Mouse (Mus musculus) CH12.LX (cell line): ENCODE measurements around the gene Dpp6. TPM values are rescaled to one million over a fixed set of nuclear protein-coding genes. Genes with fewer than 3 reads are reported as not detected.

ENCODE experiments used
- DNase-seq: peaks from one replicate; pipeline ENCODE4 v3.0.0-alpha.2; 2013; ENCODE audit errors: extremely low read depth
- H3K27ac ChIP-seq: 2 replicates; pipeline ENCODE4 v1.5.1; 2012; ENCODE audit warnings: low read depth, mild to moderate bottlenecking, control low read depth, moderate library complexity; ENCODE audit not compliant: insufficient read depth
- H3K27me3 ChIP-seq: replicated peaks from 2 replicates; pipeline ENCODE3; 2012; ENCODE audit warnings: inconsistent platforms
- H3K36me3 ChIP-seq, 2 experiments: replicated peaks in 1 of 2; 2 replicates each; pipeline versions ENCODE3 to v1.6.1; 2012; ENCODE audit warnings: inconsistent platforms in 1 of 2, low read length in 1 of 2, mild to moderate bottlenecking in 1 of 2, mixed read lengths in 1 of 2, moderate library complexity in 1 of 2; ENCODE audit not compliant: control insufficient read depth in 1 of 2, insufficient read depth in 1 of 2
- H3K4me1 ChIP-seq, 2 experiments: 2 replicates each; pipeline ENCODE4 v1.6.1; 2012; ENCODE audit warnings: inconsistent platforms in 1 of 2, moderate library complexity in 1 of 2; ENCODE audit not compliant: insufficient read depth in 2 of 2, control insufficient read depth in 1 of 2
- H3K4me2 ChIP-seq: 2 replicates; pipeline ENCODE4 v1.6.1; 2012; ENCODE audit warnings: low read depth, mild to moderate bottlenecking, control low read depth; ENCODE audit not compliant: poor library complexity, insufficient read depth, severe bottlenecking
- H3K4me3 ChIP-seq, 3 experiments: fragments of 150-350 bp in 1 of 3; sonication (generic) in 1 of 3; replicated peaks in 1 of 3; 2 replicates each; pipeline versions ENCODE3 to v1.5.1; 2011 to 2012; ENCODE audit warnings: low read depth in 2 of 3, low read length in 2 of 3, mild to moderate bottlenecking in 2 of 3, moderate library complexity in 2 of 3, control low read depth in 1 of 3, improper control_type of control experiment in 1 of 3, inconsistent platforms in 1 of 3, mixed read lengths in 1 of 3; ENCODE audit not compliant: poor library complexity in 1 of 3
- H3K79me2 ChIP-seq: replicated peaks from 2 replicates; pipeline ENCODE4 v1.6.1; 2012; ENCODE audit warnings: mild to moderate bottlenecking, moderate library complexity; ENCODE audit not compliant: control insufficient read depth, poor library complexity, insufficient read depth, severe bottlenecking; ENCODE audit errors: extremely low read depth
- H3K9ac ChIP-seq: 2 replicates; pipeline ENCODE4 v1.6.1; 2012; ENCODE audit warnings: low read depth, mild to moderate bottlenecking, control low read depth, moderate library complexity; ENCODE audit not compliant: insufficient read depth
- H3K9me3 ChIP-seq: replicated peaks from 2 replicates; pipeline ENCODE3; 2012; ENCODE audit warnings: low read length, inconsistent platforms, mixed read lengths
- CHD1 ChIP-seq: IDR thresholded peaks from 2 replicates; pipeline ENCODE4 v1.6.1; 2012; ENCODE audit warnings: low read depth, low read length, improper control_type of control experiment, inconsistent platforms
- CTCF ChIP-seq, 2 experiments: IDR thresholded peaks in 1 of 2; conservative IDR thresholded peaks in 1 of 2; 2 replicates each; pipeline ENCODE4 v1.5.1; 2011 to 2012; ENCODE audit warnings: low read depth in 2 of 2, low read length in 2 of 2, improper control_type of control experiment in 1 of 2, inconsistent platforms in 1 of 2, mild to moderate bottlenecking in 1 of 2, moderate library complexity in 1 of 2
- E2F4 ChIP-seq: IDR thresholded peaks from 2 replicates; pipeline ENCODE4 v1.6.1; 2011; ENCODE audit warnings: low read depth, low read length, improper control_type of control experiment; ENCODE audit not compliant: insufficient replicate concordance
- ELF1 ChIP-seq: IDR thresholded peaks from 2 replicates; pipeline ENCODE4 v1.6.1; 2014; ENCODE audit warnings: low read depth, mild to moderate bottlenecking, inconsistent platforms, low read length, improper control_type of control experiment
- GABPA ChIP-seq: IDR thresholded peaks from 2 replicates; pipeline ENCODE4 v1.6.1; 2012; ENCODE audit warnings: low read depth, low read length, improper control_type of control experiment, inconsistent platforms; ENCODE audit not compliant: insufficient replicate concordance
- HCFC1 ChIP-seq: IDR thresholded peaks from 2 replicates; pipeline ENCODE4 v1.6.1; 2012; ENCODE audit warnings: low read depth, mild to moderate bottlenecking, inconsistent platforms, low read length, improper control_type of control experiment
- JUN ChIP-seq: IDR thresholded peaks from 2 replicates; pipeline ENCODE4 v1.6.1; 2011; ENCODE audit warnings: low read depth, mild to moderate bottlenecking, low read length, improper control_type of control experiment, moderate library complexity; ENCODE audit not compliant: insufficient read depth
- MAFK ChIP-seq: IDR thresholded peaks from 2 replicates; pipeline ENCODE4 v1.6.1; 2011; ENCODE audit warnings: low read length, improper control_type of control experiment; ENCODE audit not compliant: insufficient replicate concordance
- MAZ ChIP-seq: IDR thresholded peaks from 2 replicates; pipeline ENCODE4 v1.6.1; 2012; ENCODE audit warnings: low read depth, mild to moderate bottlenecking, inconsistent platforms, low read length, improper control_type of control experiment, moderate library complexity
- MEF2A ChIP-seq: IDR thresholded peaks from 2 replicates; pipeline ENCODE4 v1.6.1; 2014; ENCODE audit warnings: low read depth, mild to moderate bottlenecking, inconsistent platforms, low read length, improper control_type of control experiment, borderline replicate concordance
- MXI1 ChIP-seq: IDR thresholded peaks from 2 replicates; pipeline ENCODE4 v1.6.1; 2011; ENCODE audit warnings: mild to moderate bottlenecking, low read depth, low read length, improper control_type of control experiment
- MYC ChIP-seq: IDR thresholded peaks from 2 replicates; pipeline ENCODE4 v1.6.1; 2011; ENCODE audit warnings: low read depth, mild to moderate bottlenecking, improper control_type of control experiment, low read length
- NELFE ChIP-seq: IDR thresholded peaks from 2 replicates; pipeline ENCODE4 v1.6.1; 2011; ENCODE audit warnings: low read depth, low read length, improper control_type of control experiment
- POLR2A ChIP-seq: IDR thresholded peaks from 2 replicates; pipeline ENCODE4 v1.6.1; 2011; ENCODE audit warnings: low read depth, mild to moderate bottlenecking, improper control_type of control experiment, low read length
- POLR2AphosphoS2 ChIP-seq: IDR thresholded peaks from 2 replicates; pipeline ENCODE4 v1.6.1; 2011; ENCODE audit warnings: low read depth, low read length, improper control_type of control experiment
- RAD21 ChIP-seq: IDR thresholded peaks from 2 replicates; pipeline ENCODE4 v1.6.1; 2011; ENCODE audit warnings: low read depth, mild to moderate bottlenecking, low read length, improper control_type of control experiment, moderate library complexity
- RCOR1 ChIP-seq: conservative IDR thresholded peaks from 2 replicates; pipeline ENCODE4 v1.6.1; 2012; ENCODE audit warnings: low read depth, mild to moderate bottlenecking, inconsistent platforms, low read length, improper control_type of control experiment
- SMC3 ChIP-seq: IDR thresholded peaks from 2 replicates; pipeline ENCODE4 v1.6.1; 2011; ENCODE audit warnings: low read depth, low read length, improper control_type of control experiment
- TBP ChIP-seq: conservative IDR thresholded peaks from 2 replicates; pipeline ENCODE4 v1.6.1; 2011; ENCODE audit warnings: low read depth, low read length, improper control_type of control experiment
- TCF12 ChIP-seq: IDR thresholded peaks from 2 replicates; pipeline ENCODE4 v1.6.1; 2014; ENCODE audit warnings: low read depth, mild to moderate bottlenecking, inconsistent platforms, low read length, improper control_type of control experiment
- dilution Hi-C: fragments of 300-500 bp; cut with MboI; formaldehyde crosslinking; loops from 2 replicates; pipeline ENCODE4 v1.14.3; 2020; ENCODE audit warnings: low sequenced_read_pairs; ENCODE audit not compliant: extremely low pct_unique_long_range_greater_than_20kb, extremely low pct_ligation_motif_present
- in situ Hi-C: fragments of 300-500 bp; cut with MboI; formaldehyde crosslinking; loops from 3 replicates; pipeline ENCODE4 v1.14.3; 2019; ENCODE audit warnings: low sequenced_read_pairs, low pct_ligation_motif_present, low pct_unique_long_range_greater_than_20kb, mixed read lengths
- polyA plus RNA-seq: library from polyadenylated mRNA; unstranded; fragments of >175 nt; gene quantifications from 2 replicates; pipeline ENCODE4 v1.2.1, GENCODE M21; 2012; ENCODE audit warnings: low read depth; ENCODE audit not compliant: insufficient read length
- total RNA-seq, 2 experiments: library from RNA; depleted of rRNA; stranded (reverse); fragments of 300-350 nt in 1 of 2; fragments of >200 nt in 1 of 2; gene quantifications; 2 replicates each; pipeline ENCODE4 v1.2.3; 2012 to 2014

Gene Dpp6
- total and polyA plus RNA-seq, 3 experiments: not detected

GRCm38 (mm10) chr5:27421090-27421635 is 604.2 kb downstream of the Dpp6 start:
- H3K36me3 ChIP-seq: no peaks in the 10 kb centered on the region
- DNase-seq: no peak
- dilution Hi-C loops: no loop called here
- H3K27ac ChIP-seq: no peak overlapping the region
- no peaks in the 10 kb centered on the region for H3K27me3 ChIP-seq
- H3K79me2 ChIP-seq: no peaks in the 10 kb centered on the region
- in situ Hi-C loops: loop anchor here (25.0 kb wide), 1 partner anchor 334 kb away; no protein-coding TSS in a partner anchor
- H3K4me3 ChIP-seq: no peak overlapping the region
- peaks cover 18% of the 10 kb centered on the region for H3K9me3 ChIP-seq
- no peaks in the 10 kb centered on the region for H3K4me1 ChIP-seq
- no peak overlapping the region for H3K4me2 ChIP-seq
- no peak overlapping the region for H3K9ac ChIP-seq
- no peak for TF ChIP-seq RCOR1
- TF ChIP-seq TCF12: no peak
- TF ChIP-seq POLR2AphosphoS2: no peak
- TF ChIP-seq MEF2A: no peak
- TF ChIP-seq E2F4: no peak
- TF ChIP-seq JUN: no peak
- no peak for TF ChIP-seq MAZ
- no peak for TF ChIP-seq HCFC1
- TF ChIP-seq MXI1: no peak
- no peak for TF ChIP-seq NELFE
- no peak for TF ChIP-seq RAD21
- TF ChIP-seq CHD1: no peak
- TF ChIP-seq POLR2A: no peak
- TF ChIP-seq TBP: no peak
- no peak for TF ChIP-seq GABPA
- no peak for TF ChIP-seq MAFK
- TF ChIP-seq, all 38 proteins: peak for 0

GRCm38 (mm10) chr5:27423766-27424165 is 606.8 kb downstream of the Dpp6 start:
- Histone ChIP-seq H3K79me2 (no peaks in the 10 kb centered on the region), H3K36me3 (no peaks in the 10 kb centered on the region), H3K27ac (no peak overlapping the region), H3K4me1 (no peaks in the 10 kb centered on the region), H3K9ac (no peak overlapping the region), H3K9me3 (peaks cover 21% of the 10 kb centered on the region), H3K27me3 (no peaks in the 10 kb centered on the region), H3K4me3 (no peak overlapping the region), H3K4me2 (no peak overlapping the region)
- no peak for DNase-seq
- TF ChIP-seq CTCF (conservative IDR thresholded peaks at IDR 0.05 in 1 of 2, IDR thresholded peaks at IDR 0.05 in 1 of 2; ENCODE audit: low read depth in 2 of 2, low read length in 2 of 2): no peak
- TF ChIP-seq SMC3: no peak
- no peak for TF ChIP-seq MEF2A
- TF ChIP-seq HCFC1: no peak
- TF ChIP-seq MYC: no peak
- TF ChIP-seq NELFE: no peak
- TF ChIP-seq ELF1: no peak
- no peak for TF ChIP-seq MAZ
- in situ Hi-C loops: loop anchor here (25.0 kb wide), 1 partner anchor 336 kb away; no protein-coding TSS in a partner anchor
- dilution Hi-C loops: no loop called here
